Mouse (Mus musculus) ES-E14 (cell line): ENCODE measurements around the gene Dmrtc1a. TPM values are rescaled to one million over a fixed set of nuclear protein-coding genes. Genes with fewer than 3 reads are reported as not detected.
A peak's percentile ranks its signal among the peaks of the same experiment; 100 is the strongest.
"Not testable (repeated sequence)": the region's sequence is repeated elsewhere in the genome, so short reads cannot be mapped to it uniquely, and the experiment has no call there.

Experiments used
- DNase-seq: peaks from one replicate; pipeline ENCODE4 v3.0.0-alpha.2; 2013; ENCODE audit warnings: low read depth, low spot score
- H3K27ac ChIP-seq: 2 replicates; pipeline ENCODE4 v1.5.1; 2012; ENCODE audit warnings: low read depth, mild to moderate bottlenecking, low read length, moderate library complexity, mixed read lengths; ENCODE audit not compliant: poor library complexity, insufficient read depth, severe bottlenecking
- H3K36me3 ChIP-seq: 2 replicates; pipeline ENCODE4 v1.6.1; 2012; ENCODE audit warnings: mild to moderate bottlenecking, low read length, moderate library complexity, mixed read lengths; ENCODE audit not compliant: control insufficient read depth, poor library complexity, insufficient read depth, severe bottlenecking
- H3K4me1 ChIP-seq, 2 experiments: fragments of 150-350 bp in 1 of 2; sonication (generic) in 1 of 2; 2 replicates each; pipeline ENCODE4 v1.6.1; 2012; ENCODE audit warnings: low read length in 2 of 2, mild to moderate bottlenecking in 1 of 2, mixed read lengths in 1 of 2; ENCODE audit not compliant: control insufficient read depth in 2 of 2, insufficient read depth in 2 of 2, poor library complexity in 1 of 2
- H3K4me3 ChIP-seq, 2 experiments: fragments of 150-350 bp in 1 of 2; sonication (generic) in 1 of 2; 2 replicates each; pipeline ENCODE4 v1.5.1; 2012; ENCODE audit warnings: low read length in 2 of 2, low read depth in 1 of 2, mild to moderate bottlenecking in 1 of 2, mixed read lengths in 1 of 2; ENCODE audit not compliant: insufficient read depth in 1 of 2, poor library complexity in 1 of 2, severe bottlenecking in 1 of 2
- H3K9ac ChIP-seq: 2 replicates; pipeline ENCODE4 v1.6.1; 2012; ENCODE audit warnings: low read depth, mild to moderate bottlenecking, low read length, mixed read lengths; ENCODE audit not compliant: poor library complexity, insufficient read depth, severe bottlenecking
- H3K9me3 ChIP-seq: fragments of 150-350 bp; sonication (generic); 2 replicates; pipeline ENCODE4 v1.6.1; 2012; ENCODE audit warnings: low read depth, mild to moderate bottlenecking, low read length; ENCODE audit not compliant: control insufficient read depth, insufficient read depth
- CHD2 ChIP-seq: IDR thresholded peaks from 2 replicates; pipeline ENCODE4 v1.6.1; 2014; ENCODE audit warnings: mild to moderate bottlenecking, low read depth, low read length, inconsistent platforms
- HCFC1 ChIP-seq: IDR thresholded peaks from 2 replicates; pipeline ENCODE4 v1.6.1; 2012; ENCODE audit warnings: low read length, inconsistent platforms, borderline replicate concordance; ENCODE audit not compliant: insufficient read depth
- MAFK ChIP-seq: IDR thresholded peaks from 2 replicates; pipeline ENCODE4 v1.6.1; 2014; ENCODE audit warnings: mild to moderate bottlenecking, low read depth, low read length, inconsistent platforms; ENCODE audit not compliant: insufficient read depth
- ZC3H11A ChIP-seq: IDR thresholded peaks from 2 replicates; pipeline ENCODE4 v1.6.1; 2012; ENCODE audit warnings: low read depth, mild to moderate bottlenecking, inconsistent platforms, low read length, borderline replicate concordance
- ZNF384 ChIP-seq: IDR thresholded peaks from 2 replicates; pipeline ENCODE4 v1.6.1; 2012; ENCODE audit warnings: low read depth, low read length, inconsistent platforms
- in situ Hi-C, 2 experiments: fragments of 600-800 bp; cut with MboI; formaldehyde crosslinking; loops; one replicate each; pipeline ENCODE4 v1.15.1; 2025; ENCODE audit warnings: low sequenced_read_pairs in 2 of 2, inconsistent platforms in 1 of 2; ENCODE audit not compliant: unreplicated experiment in 2 of 2
- total RNA-seq: library from RNA; depleted of rRNA; stranded (reverse); fragments of 300-350 nt; gene quantifications from 2 replicates; pipeline ENCODE4 v1.2.3, GENCODE M21; 2012

Gene Dmrtc1a
- total RNA-seq, 1 experiment, result 0.18 TPM

- Histone ChIP-seq H3K27ac (no peak overlapping the region), H3K9me3 (no peaks in the 10 kb centered on the region), H3K36me3 (no peaks in the 10 kb centered on the region), H3K4me3 (peak overlapping the region; percentile 75 to 85), H3K4me1 (no peaks in the 10 kb centered on the region), H3K9ac (0 out of 2 replicates have a peak overlapping the region, but pooled peaks have one; percentile 85)
- in situ Hi-C loops, result no loop called here
- DNase-seq, result no peak
- TF ChIP-seq ZC3H11A, result no peak
- TF ChIP-seq ZNF384, result no peak
- TF ChIP-seq HCFC1, result no peak
- TF ChIP-seq CHD2, result no peak
- no peak for TF ChIP-seq MAFK
These were observed 24.6 kb upstream of the Dmrtc1a start for GRCm38 (mm10) chrX:102932992-102933570.

GRCm38 (mm10) chrX:102928072-102928471 lies 19.6 kb upstream of the Dmrtc1a start, which contains the start of gene 1700018G05Rik:
1700018G05Rik (plus strand) TSS chrX:102928372.
- DNase-seq, H3K4me1 ChIP-seq, H3K4me3 ChIP-seq, H3K9ac ChIP-seq, in situ Hi-C loops, H3K36me3 ChIP-seq, H3K9me3 ChIP-seq, H3K27ac ChIP-seq: not testable (repeated sequence)

- H3K27ac ChIP-seq, in situ Hi-C loops: not testable (repeated sequence)
These were observed 18.2 kb upstream of the Dmrtc1a start for GRCm38 (mm10) chrX:102926707-102927106.

GRCm38 (mm10) chrX:102914823-102915222 lies 6.3 kb upstream of the Dmrtc1a start:
- H3K9me3 ChIP-seq, result not testable (repeated sequence)

More at GRCm38 (mm10) chrX:102926707-102927106, 18.2 kb upstream of the Dmrtc1a start:
- not testable (repeated sequence) for H3K36me3 ChIP-seq, H3K4me1 ChIP-seq, H3K9ac ChIP-seq, DNase-seq, H3K9me3 ChIP-seq, H3K4me3 ChIP-seq

GRCm38 (mm10) chrX:102867871-102868270 lies 40.6 kb downstream of the Dmrtc1a start, which contains the start of gene 1700031F05Rik:
1700031F05Rik (minus strand) TSS chrX:102867971.
- in situ Hi-C loops, result no loop called here

More at GRCm38 (mm10) chrX:102914823-102915222, 6.3 kb upstream of the Dmrtc1a start:
- H3K4me3 ChIP-seq, H3K27ac ChIP-seq, DNase-seq, in situ Hi-C loops, H3K36me3 ChIP-seq, H3K9ac ChIP-seq, H3K4me1 ChIP-seq: not testable (repeated sequence)

GRCm38 (mm10) chrX:102854516-102854915 lies 54.0 kb downstream of the Dmrtc1a start, which contains the start of gene Dmrtc1c2:
Dmrtc1c2 (minus strand) TSS chrX:102854616.
- H3K9me3 ChIP-seq, in situ Hi-C loops, H3K27ac ChIP-seq, H3K9ac ChIP-seq, H3K4me1 ChIP-seq, H3K36me3 ChIP-seq, DNase-seq, H3K4me3 ChIP-seq: not testable (repeated sequence)

More at GRCm38 (mm10) chrX:102867871-102868270, 40.6 kb downstream of the Dmrtc1a start, which contains the start of gene 1700031F05Rik:
- no peak within 1 kb of the TSS for H3K27ac ChIP-seq
- H3K4me1 ChIP-seq, result no peaks in the 10 kb centered on the region
- no peak for DNase-seq
- H3K9ac ChIP-seq, result no peak within 1 kb of the TSS
- no peaks in the 10 kb centered on the region for H3K9me3 ChIP-seq
- TF ChIP-seq MAFK (no peak), ZNF384 (no peak), CHD2 (no peak), ZC3H11A (no peak), HCFC1 (no peak)
- no peaks in the 10 kb centered on the region for H3K36me3 ChIP-seq
- H3K4me3 ChIP-seq, result no peak within 1 kb of the TSS
